Comparison of ENCODE assay signal across 22 mouse cellular contexts in the genomic region with DNA sequence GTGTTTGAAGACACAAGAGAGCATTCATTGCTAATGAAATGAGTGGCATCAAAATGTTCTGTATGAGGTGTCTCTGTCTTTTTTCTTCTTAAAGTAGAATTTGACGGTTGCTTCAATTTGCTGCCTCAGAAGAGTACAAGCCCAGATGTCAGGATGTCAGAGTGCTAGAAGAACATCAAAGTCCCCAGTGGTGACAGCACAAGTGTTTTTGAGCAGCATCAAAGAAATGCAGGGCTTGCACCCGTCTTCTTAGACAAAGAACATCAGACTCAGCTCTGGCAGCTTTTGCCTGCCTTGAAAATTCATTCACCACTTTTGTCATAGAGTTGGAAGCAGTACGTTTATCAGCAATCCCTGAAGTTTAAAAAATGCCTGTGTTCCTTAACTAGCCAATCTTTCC. TPM values are rescaled to one million over a fixed set of nuclear protein-coding genes. Genes with fewer than 3 reads are reported as not detected.
"Had no signal": no experiment of that assay in that cellular context is flagged by ENCODE, and none has a peak within 500 bp of the region (broad histone marks: within the 10 kb centered on the region; RNA-seq: fewer than 3 reads in every experiment).

No protein-coding gene starts in this region.

- H3K9me3 ChIP-seq: intestine, embryonic 15.5 days; limb, embryonic 15.5 days; liver, embryonic 13.5 days; lung, embryonic 15.5 days; midbrain, embryonic 12.5 days; neural tube, embryonic 13.5 days had no signal

- H3K4me3 ChIP-seq: intestine, embryonic 15.5 days; limb, embryonic 15.5 days; liver, embryonic 13.5 days; lung, embryonic 15.5 days; midbrain, embryonic 12.5 days; myocyte; neural tube, embryonic 13.5 days had no signal

- H3K27me3 ChIP-seq: intestine, embryonic 15.5 days; limb, embryonic 15.5 days; liver, embryonic 13.5 days; lung, embryonic 15.5 days; midbrain, embryonic 12.5 days; neural tube, embryonic 13.5 days had no signal

- ATAC-seq: intestine, embryonic 15.5 days; liver, postnatal 0 days had no signal

- H3K4me2 ChIP-seq: intestine, embryonic 15.5 days; limb, embryonic 15.5 days; liver, embryonic 13.5 days; lung, embryonic 15.5 days; midbrain, embryonic 12.5 days; neural tube, embryonic 13.5 days had no signal

- H3K4me1 ChIP-seq: intestine, embryonic 15.5 days; limb, embryonic 15.5 days; liver, embryonic 13.5 days; lung, embryonic 15.5 days; midbrain, embryonic 12.5 days; neural tube, embryonic 13.5 days had no signal

- H3K36me3 ChIP-seq: intestine, embryonic 15.5 days; limb, embryonic 15.5 days; liver, embryonic 13.5 days; lung, embryonic 15.5 days; midbrain, embryonic 12.5 days; neural tube, embryonic 13.5 days had no signal

- H3K9ac ChIP-seq: intestine, embryonic 15.5 days; limb, embryonic 15.5 days; liver, embryonic 13.5 days; liver, postnatal 0 days; lung, embryonic 15.5 days; midbrain, embryonic 12.5 days; neural tube, embryonic 13.5 days had no signal

- DNase-seq: kidney, adult 18-20 months; kidney, postnatal 10 days; layer of hippocampus, adult 9-11 months; layer of hippocampus, postnatal 36 days; liver, embryonic 13.5 days; liver, postnatal 0 days; retina, postnatal 1 day; right cerebral cortex, postnatal 4 days; spleen, adult 18-20 months had no signal

- H3K27ac ChIP-seq: intestine, embryonic 15.5 days; limb, embryonic 15.5 days; liver, embryonic 13.5 days; lung, embryonic 15.5 days; midbrain, embryonic 12.5 days; neural tube, embryonic 13.5 days had no signal

RNA-seq across cellular contexts. Expression of a gene that starts 44.5 kb away (rescaled TPM):
- total RNA-seq: layer of hippocampus, postnatal 36 days; left cerebral cortex, adult 8-10 months; left cerebral cortex, postnatal 25 days; megakaryocyte-erythroid progenitor cell, adult 5-6 weeks had no signal
- polyA plus RNA-seq: intestine, embryonic 15.5 days; kidney, embryonic 14.5 days; large intestine, adult 2 months; limb, embryonic 11.5 days; limb, embryonic 15.5 days; liver, embryonic 13.5 days; liver, postnatal 0 days; lung, embryonic 15.5 days; midbrain, embryonic 12.5 days; myocyte; neural tube, embryonic 13.5 days; stomach, embryonic 14.5 days had no signal
